Comparison of ENCODE assay signal across 26 mouse cellular contexts in the genomic region with DNA sequence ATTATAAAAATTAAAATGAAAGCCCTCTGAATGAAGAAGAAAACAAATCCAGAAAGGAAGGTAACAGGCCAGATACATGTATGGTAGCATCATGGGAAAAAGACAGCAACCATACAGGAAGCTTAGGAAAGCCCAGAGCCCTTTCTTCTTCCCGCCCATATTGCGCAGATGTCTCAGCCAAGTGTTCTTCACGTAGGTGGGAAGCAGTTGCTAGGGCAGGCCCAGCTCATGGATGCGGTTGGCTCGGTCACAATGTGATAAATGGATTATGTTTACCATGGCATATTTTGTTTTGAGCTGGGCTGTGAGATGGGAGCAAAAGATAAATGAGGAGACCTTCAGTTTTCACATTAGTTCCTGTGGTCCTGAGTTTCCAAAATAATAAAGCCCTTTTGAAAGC. TPM values are rescaled to one million over a fixed set of nuclear protein-coding genes. Genes with fewer than 3 reads are reported as not detected.
"Had no signal": no experiment of that assay in that cellular context is flagged by ENCODE, and none has a peak within 500 bp of the region (broad histone marks: within the 10 kb centered on the region; RNA-seq: fewer than 3 reads in every experiment).

No protein-coding gene starts in this region.

- H3K27me3 ChIP-seq: liver, embryonic 15.5 days; lung, embryonic 15.5 days had no signal

- H3K4me2 ChIP-seq: liver, embryonic 11.5 days; liver, embryonic 15.5 days; lung, embryonic 15.5 days; midbrain, embryonic 11.5 days had no signal

- H3K27ac ChIP-seq: liver, embryonic 15.5 days; lung, embryonic 15.5 days had no signal

- H3K4me3 ChIP-seq: liver, embryonic 15.5 days; lung, embryonic 15.5 days had no signal

- H3K9me3 ChIP-seq: liver, embryonic 15.5 days; lung, embryonic 15.5 days had no signal

- H3K36me3 ChIP-seq: lung, embryonic 15.5 days had no signal

- H3K9ac ChIP-seq: liver, embryonic 15.5 days; lung, embryonic 15.5 days had no signal

- DNase-seq: kidney, adult 18-20 months; kidney, adult 9 months; kidney, postnatal 14 days; kidney, postnatal 4 days; lung, adult 18-20 months; lung, postnatal 10 days; lung, postnatal 36 days; midbrain, embryonic 14.5 days; thymus, adult 18-20 months; thymus, postnatal 36 days had no signal

RNA-seq across cellular contexts. Expression of a gene that starts 32.6 kb away (rescaled TPM):
- total RNA-seq: megakaryocyte-erythroid progenitor cell, adult 5-6 weeks; midbrain, postnatal 0 days had no signal
- polyA plus RNA-seq: kidney, embryonic 16.5 days; limb, embryonic 11.5 days; limb, embryonic 14.5 days; liver, embryonic 11.5 days; liver, embryonic 15.5 days; lung, embryonic 15.5 days; midbrain, embryonic 11.5 days; midbrain, embryonic 14.5 days; midbrain, postnatal 0 days; neural tube, embryonic 11.5 days; neural tube, embryonic 14.5 days; small intestine, adult 2 months; spleen, adult 2 months; stomach, embryonic 16.5 days; testis, adult 2 months; urinary bladder, adult 2 months had no signal
